Mouse (Mus musculus) spleen, adult 2 months (tissue): ENCODE results near the gene Ptpa. TPM values are rescaled to one million over a fixed set of nuclear protein-coding genes. Genes with fewer than 3 reads are reported as not detected.

ENCODE experiments used
- DNase-seq, 2 experiments: peaks; one replicate each; pipeline versions ENCODE4 v3.0.0 to v3.0.0-alpha.2; 2012 to 2021; ENCODE audit warnings: low spot score in 2 of 2, low read depth in 1 of 2
- H3K27ac ChIP-seq: fragments of 200-500 bp; 2 replicates; pipeline ENCODE4 v1.5.1; 2012; ENCODE audit warnings: low read length, inconsistent platforms; ENCODE audit not compliant: insufficient read depth
- H3K27me3 ChIP-seq: fragments of 200-500 bp; 2 replicates; pipeline ENCODE4 v1.6.1; 2012; ENCODE audit warnings: mild to moderate bottlenecking, moderate library complexity, low read length, inconsistent platforms; ENCODE audit not compliant: control insufficient read depth, insufficient read depth
- H3K36me3 ChIP-seq: fragments of 200-500 bp; 2 replicates; pipeline ENCODE4 v1.6.1; 2012; ENCODE audit warnings: mild to moderate bottlenecking, low read length, inconsistent platforms; ENCODE audit not compliant: control insufficient read depth, insufficient read depth
- H3K4me1 ChIP-seq: fragments of 200-500 bp; 2 replicates; pipeline ENCODE4 v1.6.1; 2011; ENCODE audit warnings: inconsistent platforms; ENCODE audit not compliant: control insufficient read depth, insufficient read depth, insufficient read length
- H3K4me3 ChIP-seq: fragments of 200-500 bp; 2 replicates; pipeline ENCODE4 v1.5.1; 2011; ENCODE audit warnings: mild to moderate bottlenecking, inconsistent platforms; ENCODE audit not compliant: insufficient read depth, insufficient read length; ENCODE audit errors: extremely low read depth
- CTCF ChIP-seq: fragments of 200-500 bp; IDR thresholded peaks from 2 replicates; pipeline ENCODE4 v1.5.1; 2011; ENCODE audit warnings: mild to moderate bottlenecking, inconsistent platforms; ENCODE audit not compliant: insufficient read depth, insufficient read length, insufficient replicate concordance; ENCODE audit errors: extremely low read depth
- POLR2A ChIP-seq: fragments of 200-500 bp; IDR thresholded peaks from 2 replicates; pipeline ENCODE4 v1.6.1; 2011; ENCODE audit warnings: low read depth, low read length, inconsistent platforms
- WGBS: fragments of 180-500 bp; shearing (Covaris S2); methylation state at CpG from one replicate; pipeline ENCODE4 v1.1.7; 2018; 5-methylcytosine and 5-hydroxymethylcytosine counted together
- polyA plus RNA-seq: library from polyadenylated mRNA; depleted of rRNA; stranded (reverse); fragments of >200 nt; gene quantifications from 2 replicates; pipeline ENCODE4 v1.2.3, GENCODE M21; 2012

Ptpa gene
- polyA plus RNA-seq, 1 experiment: 136 TPM

GRCm38 (mm10) chr2:30401581-30401980 lies 14.3 kb upstream of the Ptpa start:
- H3K4me1 ChIP-seq: no peaks in the 10 kb centered on the region
- no peak for DNase-seq
- no peak for TF ChIP-seq POLR2A
- no peak for TF ChIP-seq CTCF
- no peak overlapping the region for H3K4me3 ChIP-seq
- H3K36me3 ChIP-seq: peaks cover 28% of the 10 kb centered on the region
- no peaks in the 10 kb centered on the region for H3K27me3 ChIP-seq
- WGBS: 81% methylated on average over 1 of the region's 1 CpGs
- H3K27ac ChIP-seq: no peak overlapping the region

GRCm38 (mm10) chr2:30402351-30402826 lies 13.4 kb upstream of the Ptpa start:
- peaks cover 23% of the 10 kb centered on the region for H3K36me3 ChIP-seq
- H3K4me1 ChIP-seq: peaks cover 4% of the 10 kb centered on the region; the same call in 1 of the 2 replicates
- H3K4me3 ChIP-seq: no peak overlapping the region
- TF ChIP-seq CTCF (no peak), POLR2A (no peak)
- 94% methylated on average over 9 of the region's 9 CpGs for WGBS
- DNase-seq: no peak
- H3K27me3 ChIP-seq: no peaks in the 10 kb centered on the region
- no peak overlapping the region for H3K27ac ChIP-seq

GRCm38 (mm10) chr2:30402843-30403242 lies 13.0 kb upstream of the Ptpa start:
- Histone ChIP-seq H3K4me1 (peaks cover 4% of the 10 kb centered on the region; the same call in 1 of the 2 replicates), H3K27ac (no peak overlapping the region), H3K4me3 (no peak overlapping the region), H3K36me3 (peaks cover 22% of the 10 kb centered on the region), H3K27me3 (no peaks in the 10 kb centered on the region)
- no peak for DNase-seq
- WGBS: 90% methylated on average over 2 of the region's 2 CpGs
- TF ChIP-seq POLR2A: no peak
- no peak for TF ChIP-seq CTCF

- Histone ChIP-seq H3K4me3 (no peak overlapping the region), H3K27ac (no peak overlapping the region), H3K27me3 (no peaks in the 10 kb centered on the region), H3K36me3 (peaks cover 16% of the 10 kb centered on the region), H3K4me1 (peaks cover 4% of the 10 kb centered on the region; the same call in 1 of the 2 replicates)
- DNase-seq: no peak
- no peak for TF ChIP-seq CTCF
- no peak for TF ChIP-seq POLR2A
- WGBS: 97% methylated on average over 1 of the region's 1 CpGs
Observed at GRCm38 (mm10) chr2:30403870-30404269, 12.0 kb upstream of the Ptpa start.

GRCm38 (mm10) chr2:30407221-30407620 lies 8.6 kb upstream of the Ptpa start:
- peaks cover 4% of the 10 kb centered on the region; the same call in 1 of the 2 replicates for H3K4me1 ChIP-seq
- DNase-seq: no peak
- peaks cover 7% of the 10 kb centered on the region for H3K36me3 ChIP-seq
- peak overlapping the region; percentile 60 for H3K27ac ChIP-seq
- H3K27me3 ChIP-seq: no peaks in the 10 kb centered on the region
- H3K4me3 ChIP-seq: no peak overlapping the region
- 65% methylated on average over 2 of the region's 2 CpGs for WGBS
- no peak for TF ChIP-seq POLR2A
- no peak for TF ChIP-seq CTCF

GRCm38 (mm10) chr2:30407778-30408177 lies 8.1 kb upstream of the Ptpa start:
- H3K4me1 ChIP-seq: peaks cover 4% of the 10 kb centered on the region; the same call in 1 of the 2 replicates
- DNase-seq: no peak
- H3K4me3 ChIP-seq: no peak overlapping the region
- 91% methylated on average over 10 of the region's 10 CpGs for WGBS
- H3K36me3 ChIP-seq: peaks cover 2% of the 10 kb centered on the region
- no peak overlapping the region for H3K27ac ChIP-seq
- TF ChIP-seq POLR2A (no peak), CTCF (no peak)
- H3K27me3 ChIP-seq: no peaks in the 10 kb centered on the region

- Histone ChIP-seq H3K4me3 (no peak overlapping the region), H3K27ac (no peak overlapping the region), H3K36me3 (no peaks in the 10 kb centered on the region), H3K27me3 (no peaks in the 10 kb centered on the region), H3K4me1 (peaks cover 4% of the 10 kb centered on the region; the same call in 1 of the 2 replicates)
- no peak for TF ChIP-seq CTCF
- TF ChIP-seq POLR2A: no peak
- no peak for DNase-seq
- 77% methylated on average over 8 of the region's 8 CpGs for WGBS
Observed at GRCm38 (mm10) chr2:30408452-30409100, 7.3 kb upstream of the Ptpa start.
